Mouse (Mus musculus): ENCODE measurements at regions not wholly inside any gene's neighbourhood (a gene's known extent, or its start where the extent isn't known, plus 50 kb on each side); places are given as distances from the start of the nearest gene placed in this dataset.
A peak's percentile ranks its signal among the peaks of the same experiment; 100 is the strongest.

DNA sequence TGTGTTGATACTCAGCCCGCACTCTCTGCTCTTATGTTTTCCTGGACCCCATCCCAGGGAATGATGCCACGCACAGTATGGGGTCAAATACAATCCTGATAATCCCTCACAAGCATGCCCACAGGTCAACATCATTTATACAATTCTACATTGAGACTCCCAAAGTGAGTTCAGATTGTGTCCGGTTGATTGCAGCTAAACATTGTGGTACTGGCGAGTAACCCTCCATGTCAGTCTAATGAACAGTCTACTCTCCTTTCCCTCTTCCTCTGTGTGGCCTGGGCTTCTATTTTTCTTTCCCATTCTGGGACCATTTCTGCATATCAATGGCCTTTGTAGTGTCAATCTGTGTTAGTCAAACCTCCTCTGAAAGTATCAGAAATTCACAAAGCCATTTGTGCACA, 112.6 kb upstream of the Gria1 start:
- Histone ChIP-seq H3K27me3 (ENCODE audit: insufficient read depth, low read length) (no peaks in the 10 kb centered on the region), H3K27ac (ENCODE audit: low read depth, low read length) (no peak overlapping the region), H3K4me3 (ENCODE audit: low read depth, low read length) (no peak overlapping the region), H3K4me2 (ENCODE audit: low read depth) (no peak overlapping the region), H3K36me3 (ENCODE audit: insufficient read depth) (no peaks in the 10 kb centered on the region), H3K9ac (no peak overlapping the region), H3K9me3 (ENCODE audit: low read length) (no peaks in the 10 kb centered on the region), H3K4me1 (ENCODE audit: insufficient read depth) (no peaks in the 10 kb centered on the region)
- DNase-seq (no peak), ATAC-seq (no peak)
- 17% methylated on average over 4 of the region's 4 CpGs for WGBS
- no peak for TF ChIP-seq CTCF (IDR thresholded peaks at IDR 0.05; ENCODE audit: low read depth)

DNA sequence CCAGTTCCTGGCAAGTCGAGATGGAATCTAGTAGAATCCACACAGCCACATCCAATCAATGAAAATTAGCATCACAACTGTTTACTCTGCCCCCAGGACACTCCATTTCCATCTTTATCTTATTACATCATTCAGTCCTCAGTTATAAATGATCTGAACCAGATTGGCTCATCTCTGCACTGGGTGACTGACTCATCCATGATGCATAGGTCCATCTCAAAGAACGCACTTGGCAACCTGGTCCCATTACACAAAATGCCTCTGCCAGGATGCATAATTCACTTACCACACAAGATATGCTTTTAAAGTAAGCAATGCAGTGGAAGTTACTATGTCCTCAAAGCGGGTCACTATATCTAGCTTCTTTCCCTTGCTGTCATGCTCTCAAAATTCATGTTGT, 110.0 kb upstream of the Gria1 start:
- Histone ChIP-seq H3K9me3 (ENCODE audit: low read length) (no peaks in the 10 kb centered on the region), H3K27ac (ENCODE audit: low read depth, low read length) (no peak overlapping the region), H3K4me2 (ENCODE audit: low read depth) (no peak overlapping the region), H3K9ac (no peak overlapping the region), H3K4me3 (ENCODE audit: low read depth, low read length) (no peak overlapping the region), H3K27me3 (ENCODE audit: insufficient read depth, low read length) (no peaks in the 10 kb centered on the region), H3K36me3 (ENCODE audit: insufficient read depth) (no peaks in the 10 kb centered on the region), H3K4me1 (ENCODE audit: insufficient read depth) (no peaks in the 10 kb centered on the region)
- 94% methylated on average over 3 of the region's 3 CpGs for WGBS
- ATAC-seq (no peak), DNase-seq (no peak)
- TF ChIP-seq CTCF (IDR thresholded peaks at IDR 0.05; ENCODE audit: low read depth), result no peak

- H3K27me3 ChIP-seq (ENCODE audit: insufficient read depth, low read length), result no peaks in the 10 kb centered on the region
- no peak overlapping the region for H3K4me3 ChIP-seq (ENCODE audit: low read depth, low read length)
- H3K9ac ChIP-seq, result no peak overlapping the region
- DNase-seq (no peak), ATAC-seq (peak; percentile 62; the same call in 1 of the 2 replicates)
- no peak for TF ChIP-seq CTCF (IDR thresholded peaks at IDR 0.05; ENCODE audit: low read depth)
- H3K4me1 ChIP-seq (ENCODE audit: insufficient read depth), result no peaks in the 10 kb centered on the region
- H3K9me3 ChIP-seq (ENCODE audit: low read length), result no peaks in the 10 kb centered on the region
- no peak overlapping the region for H3K27ac ChIP-seq (ENCODE audit: low read depth, low read length)
- no peaks in the 10 kb centered on the region for H3K36me3 ChIP-seq (ENCODE audit: insufficient read depth)
- no peak overlapping the region for H3K4me2 ChIP-seq (ENCODE audit: low read depth)
- WGBS, result 57% methylated on average over 7 of the region's 7 CpGs
Observed at GRCm38 (mm10) chr11:56925368-56925896, 85.8 kb upstream of the Gria1 start.

- Histone ChIP-seq H3K27me3 (ENCODE audit: insufficient read depth, low read length) (no peaks in the 10 kb centered on the region), H3K4me1 (ENCODE audit: insufficient read depth) (no peaks in the 10 kb centered on the region), H3K4me3 (ENCODE audit: low read depth, low read length) (no peak overlapping the region), H3K4me2 (ENCODE audit: low read depth) (no peak overlapping the region), H3K27ac (ENCODE audit: low read depth, low read length) (no peak overlapping the region), H3K9me3 (ENCODE audit: low read length) (no peaks in the 10 kb centered on the region), H3K9ac (no peak overlapping the region), H3K36me3 (ENCODE audit: insufficient read depth) (no peaks in the 10 kb centered on the region)
- no peak for DNase-seq
- TF ChIP-seq CTCF (IDR thresholded peaks at IDR 0.05; ENCODE audit: low read depth), result no peak
- WGBS, result 66% methylated on average over 7 of the region's 7 CpGs
- no peak for ATAC-seq
Observed at GRCm38 (mm10) chr11:56932766-56933165, 78.4 kb upstream of the Gria1 start.

GRCm38 (mm10) chr11:56952357-56952756, 58.8 kb upstream of the Gria1 start:
- H3K4me2 ChIP-seq (ENCODE audit: low read depth), result no peak overlapping the region
- no peak for TF ChIP-seq CTCF (IDR thresholded peaks at IDR 0.05; ENCODE audit: low read depth)
- no peaks in the 10 kb centered on the region for H3K27me3 ChIP-seq (ENCODE audit: insufficient read depth, low read length)
- H3K27ac ChIP-seq (ENCODE audit: low read depth, low read length), result no peak overlapping the region
- no peak overlapping the region for H3K4me3 ChIP-seq (ENCODE audit: low read depth, low read length)
- no peak for DNase-seq
- H3K36me3 ChIP-seq (ENCODE audit: insufficient read depth), result no peaks in the 10 kb centered on the region
- no peaks in the 10 kb centered on the region for H3K9me3 ChIP-seq (ENCODE audit: low read length)
- H3K9ac ChIP-seq, result no peak overlapping the region
- 71% methylated on average over 2 of the region's 2 CpGs for WGBS
- H3K4me1 ChIP-seq (ENCODE audit: insufficient read depth), result no peaks in the 10 kb centered on the region
- no peak for ATAC-seq

DNA sequence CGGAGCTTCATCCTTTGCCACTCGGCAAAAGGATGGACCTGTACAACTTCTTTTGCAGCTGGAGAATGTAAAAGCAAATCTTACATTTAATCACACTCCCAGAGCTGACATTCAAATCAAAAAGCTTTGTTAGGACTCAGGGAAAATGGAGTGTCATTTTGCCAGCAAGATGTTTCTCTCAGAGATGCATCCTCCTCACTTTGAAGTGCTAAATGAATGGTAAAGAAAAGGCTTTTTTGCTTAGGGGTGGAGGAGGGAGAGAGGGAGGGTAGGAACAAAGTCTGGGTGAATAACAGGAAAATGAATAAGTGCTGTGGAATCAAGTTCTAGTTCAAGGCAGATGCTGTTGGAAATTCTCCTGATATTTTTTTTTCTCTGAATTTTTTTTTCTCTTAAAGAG, 53.4 kb upstream of the Gria1 start:
- DNase-seq, result peak; percentile 32
- Histone ChIP-seq H3K4me2 (ENCODE audit: low read depth) (no peak overlapping the region), H3K36me3 (ENCODE audit: insufficient read depth) (no peaks in the 10 kb centered on the region), H3K9ac (no peak overlapping the region), H3K27me3 (ENCODE audit: insufficient read depth, low read length) (no peaks in the 10 kb centered on the region), H3K4me3 (ENCODE audit: low read depth, low read length) (no peak overlapping the region), H3K9me3 (ENCODE audit: low read length) (no peaks in the 10 kb centered on the region), H3K27ac (ENCODE audit: low read depth, low read length) (peak overlapping the region; percentile 67), H3K4me1 (ENCODE audit: insufficient read depth) (no peaks in the 10 kb centered on the region)
- peak; percentile 43; the same call in 1 of the 2 replicates for ATAC-seq
- no peak for TF ChIP-seq CTCF (IDR thresholded peaks at IDR 0.05; ENCODE audit: low read depth)
- 68% methylated on average over 2 of the region's 2 CpGs for WGBS

Measured in forebrain, postnatal 0 days (tissue).